Mouse (Mus musculus): ENCODE data around the gene Ttn. TPM values are rescaled to one million over a fixed set of nuclear protein-coding genes. Genes with fewer than 3 reads are reported as not detected.

Ttn gene
- total and polyA plus RNA-seq, 3 experiments = under 0.01 to 0.03 TPM; not detected in 1

DNA sequence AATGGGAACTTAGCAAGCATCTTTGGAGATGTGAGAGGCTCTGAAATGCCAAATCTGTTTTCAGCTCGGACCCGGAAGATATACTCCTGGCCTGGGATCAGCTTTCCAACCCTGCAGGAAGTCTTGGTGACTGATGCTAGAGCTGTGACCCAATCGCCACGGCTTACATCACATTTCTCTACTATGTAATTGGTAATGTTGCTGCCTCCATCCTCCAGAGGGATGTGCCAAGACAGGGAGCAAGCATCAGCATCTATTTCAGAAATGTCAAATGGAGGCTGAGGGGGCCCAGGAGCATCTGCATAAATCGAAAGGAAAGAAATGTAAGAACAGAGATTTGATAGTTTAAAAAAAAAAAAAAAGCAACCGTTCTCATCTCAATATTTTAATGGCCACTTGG lies 220.2 kb downstream of the Ttn start:
- Histone ChIP-seq H3K4me1 (ENCODE audit: control insufficient read depth in 1 of 2, insufficient read depth in 2 of 2, low read length in 2 of 2) (no peaks in the 10 kb centered on the region), H3K36me3 (ENCODE audit: control insufficient read depth in 1 of 2, insufficient read depth in 2 of 2, low read length in 2 of 2) (no peaks in the 10 kb centered on the region), H3K9ac (ENCODE audit: control insufficient read depth, low read depth, low read length, poor library complexity, severe bottlenecking) (no peak overlapping the region), H3K9me3 (replicated peaks; ENCODE audit: insufficient read depth, low read length) (no peaks in the 10 kb centered on the region), H3K79me2 (ENCODE audit: control insufficient read depth, insufficient read depth, low read length, poor library complexity) (no peaks in the 10 kb centered on the region), H3K27ac (ENCODE audit: control insufficient read depth, low read depth, low read length) (no peak overlapping the region), H3K4me3 (ENCODE audit: control insufficient read depth in 1 of 2, insufficient read depth in 1 of 2, low read depth in 2 of 2, low read length in 2 of 2) (no peak overlapping the region), H3K27me3 (ENCODE audit: control insufficient read depth in 1 of 2, insufficient read depth in 2 of 2, low read length in 2 of 2) (no peaks in the 10 kb centered on the region)
- TF ChIP-seq TCF12 (IDR thresholded peaks at IDR 0.05; ENCODE audit: low read depth, low read length) (no peak), HCFC1 (IDR thresholded peaks at IDR 0.05; ENCODE audit: low read depth, low read length) (no peak)
- no peak for DNase-seq (ENCODE audit: low read depth, low spot score)

DNA sequence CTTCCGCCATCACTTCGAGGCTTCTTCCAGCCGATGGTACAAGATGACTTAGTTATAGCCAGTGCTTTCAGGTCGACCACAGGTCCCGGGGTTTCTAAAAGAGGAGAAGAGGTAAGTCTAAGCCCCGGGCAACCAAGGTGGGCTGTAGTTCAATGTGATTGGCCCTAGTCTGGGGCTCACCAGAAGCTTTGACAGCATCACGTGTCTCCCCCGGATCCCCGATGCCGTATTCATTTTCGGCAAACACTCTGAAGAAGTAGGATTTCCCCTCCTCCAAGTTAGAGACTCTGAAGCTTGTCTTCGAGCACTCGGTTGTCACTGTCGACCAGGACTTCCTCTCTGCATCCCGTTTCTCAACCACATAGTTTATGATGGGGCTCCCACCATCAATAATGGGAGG lies 225.9 kb downstream of the Ttn start:
- no peaks in the 10 kb centered on the region for H3K36me3 ChIP-seq (ENCODE audit: control insufficient read depth in 1 of 2, insufficient read depth in 2 of 2, low read length in 2 of 2)
- no peak overlapping the region for H3K27ac ChIP-seq (ENCODE audit: control insufficient read depth, low read depth, low read length)
- H3K79me2 ChIP-seq (ENCODE audit: control insufficient read depth, insufficient read depth, low read length, poor library complexity) = no peaks in the 10 kb centered on the region
- H3K27me3 ChIP-seq (ENCODE audit: control insufficient read depth in 1 of 2, insufficient read depth in 2 of 2, low read length in 2 of 2) = no peaks in the 10 kb centered on the region
- H3K4me1 ChIP-seq (ENCODE audit: control insufficient read depth in 1 of 2, insufficient read depth in 2 of 2, low read length in 2 of 2) = no peaks in the 10 kb centered on the region
- TF ChIP-seq CHD1 (IDR thresholded peaks at IDR 0.05; ENCODE audit: low read depth, low read length) (no peak), CHD2 (IDR thresholded peaks at IDR 0.05; ENCODE audit: low read length) (no peak), MAFK (IDR thresholded peaks at IDR 0.05; ENCODE audit: borderline replicate concordance, low read depth, low read length) (no peak), MXI1 (IDR thresholded peaks at IDR 0.05; ENCODE audit: low read depth, low read length) (no peak), MYC (IDR thresholded peaks at IDR 0.05; ENCODE audit: low read depth, low read length) (no peak)
- H3K9me3 ChIP-seq (replicated peaks; ENCODE audit: insufficient read depth, low read length) = no peaks in the 10 kb centered on the region
- no peak overlapping the region for H3K4me3 ChIP-seq (ENCODE audit: control insufficient read depth in 1 of 2, insufficient read depth in 1 of 2, low read depth in 2 of 2, low read length in 2 of 2)
- no peak for DNase-seq (ENCODE audit: low read depth, low spot score)
- H3K9ac ChIP-seq (ENCODE audit: control insufficient read depth, low read depth, low read length, poor library complexity, severe bottlenecking) = no peak overlapping the region

- H3K36me3 ChIP-seq (ENCODE audit: control insufficient read depth in 1 of 2, insufficient read depth in 2 of 2, low read length in 2 of 2) = no peaks in the 10 kb centered on the region
- no peak overlapping the region for H3K27ac ChIP-seq (ENCODE audit: control insufficient read depth, low read depth, low read length)
- H3K9me3 ChIP-seq (replicated peaks; ENCODE audit: insufficient read depth, low read length) = no peaks in the 10 kb centered on the region
- H3K79me2 ChIP-seq (ENCODE audit: control insufficient read depth, insufficient read depth, low read length, poor library complexity) = no peaks in the 10 kb centered on the region
- H3K4me3 ChIP-seq (ENCODE audit: control insufficient read depth in 1 of 2, insufficient read depth in 1 of 2, low read depth in 2 of 2, low read length in 2 of 2) = no peak overlapping the region
- no peaks in the 10 kb centered on the region for H3K27me3 ChIP-seq (ENCODE audit: control insufficient read depth in 1 of 2, insufficient read depth in 2 of 2, low read length in 2 of 2)
- H3K9ac ChIP-seq (ENCODE audit: control insufficient read depth, low read depth, low read length, poor library complexity, severe bottlenecking) = no peak overlapping the region
- TF ChIP-seq USF2 (IDR thresholded peaks at IDR 0.05; ENCODE audit: borderline replicate concordance in 1 of 2, insufficient read depth in 1 of 2, low read depth in 1 of 2, low read length in 2 of 2) (no peak), MYB (IDR thresholded peaks at IDR 0.05; ENCODE audit: low read depth, low read length) (no peak), HCFC1 (IDR thresholded peaks at IDR 0.05; ENCODE audit: low read depth, low read length) (no peak), GATA1 (IDR thresholded peaks at IDR 0.05; ENCODE audit: low read depth, low read length) (no peak), SMC3 (IDR thresholded peaks at IDR 0.05; ENCODE audit: low read depth, low read length) (no peak), E2F4 (IDR thresholded peaks at IDR 0.05; ENCODE audit: borderline replicate concordance, low read depth, low read length) (no peak), ZNF384 (IDR thresholded peaks at IDR 0.05; ENCODE audit: low read depth, low read length) (no peak)
- H3K4me1 ChIP-seq (ENCODE audit: control insufficient read depth in 1 of 2, insufficient read depth in 2 of 2, low read length in 2 of 2) = no peaks in the 10 kb centered on the region
- DNase-seq (ENCODE audit: low read depth, low spot score) = no peak
These were observed 230.4 kb downstream of the Ttn start for GRCm38 (mm10) chr2:76751993-76752392.

Measured in MEL (cell line).